8 mouse cellular contexts compared by ENCODE assay signal in the genomic region with DNA sequence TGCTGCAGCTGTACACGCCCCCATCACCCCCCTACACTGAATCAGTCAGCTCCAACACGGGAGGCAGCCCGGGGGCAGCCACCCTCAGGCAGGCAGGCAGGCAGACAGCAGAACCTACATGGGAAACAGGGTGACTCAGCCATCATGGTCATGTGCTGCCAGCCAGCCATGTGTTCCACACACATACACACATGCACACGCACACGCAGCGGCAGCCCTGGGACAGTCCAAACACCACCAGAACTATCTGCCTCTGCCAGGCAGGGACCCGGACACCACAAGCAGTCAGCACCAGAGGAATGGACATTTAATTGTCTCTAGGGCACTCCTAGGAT. TPM values are rescaled to one million over a fixed set of nuclear protein-coding genes. Genes with fewer than 3 reads are reported as not detected.
A peak's percentile ranks its signal among the peaks of the same experiment; 100 is the strongest.
DNase-seq lines count a peak whose midpoint lies in the region; ATAC-seq and TF ChIP-seq lines count a peak whose summit lies in the region.

No protein-coding gene starts in this region.

- H3K9ac ChIP-seq in forebrain, embryonic 11.5 days (ENCODE audit: low read length) = no peak overlapping the region
- peak overlapping the region; percentile 94; the same call in 1 of the 2 replicates for H3K9ac ChIP-seq in neural tube, embryonic 13.5 days

- DNase-seq in forebrain, embryonic 11.5 days (ENCODE audit: low spot score) = peak; percentile 47
- DNase-seq in layer of hippocampus, postnatal 36 days = peak; percentile 68 to 69
- no peak for DNase-seq in cerebellum, adult 9-10 months
- no peak for DNase-seq in c-Kit-positive CD71-positive TER-119-positive erythroid progenitor cells, embryonic 14.5 days (ENCODE audit: low spot score)
- DNase-seq in cerebellum, adult 2 months = no peak

- peaks cover 65% of the 10 kb centered on the region for H3K36me3 ChIP-seq in megakaryocyte, embryonic 14.5 days (replicated peaks; ENCODE audit: low read length)
- no peaks in the 10 kb centered on the region for H3K36me3 ChIP-seq in forebrain, embryonic 11.5 days (ENCODE audit: control insufficient read depth, insufficient read depth, low read length)
- peaks cover 11% of the 10 kb centered on the region; the same call in 1 of the 2 replicates for H3K36me3 ChIP-seq in neural tube, embryonic 13.5 days

- H3K27me3 ChIP-seq in megakaryocyte, embryonic 14.5 days (replicated peaks) = no peaks in the 10 kb centered on the region
- no peaks in the 10 kb centered on the region for H3K27me3 ChIP-seq in forebrain, embryonic 11.5 days (ENCODE audit: control insufficient read depth, insufficient read depth, low read length)
- H3K27me3 ChIP-seq in neural tube, embryonic 13.5 days = no peaks in the 10 kb centered on the region
- H3K27me3 ChIP-seq in cerebellum, adult 2 months (ENCODE audit: control insufficient read depth, insufficient read depth, low read length) = no peaks in the 10 kb centered on the region

- no peak overlapping the region for H3K27ac ChIP-seq in forebrain, embryonic 11.5 days (ENCODE audit: low read depth, low read length)
- no peak overlapping the region for H3K27ac ChIP-seq in neural tube, embryonic 13.5 days (replicated peaks)
- no peak overlapping the region for H3K27ac ChIP-seq in cerebellum, adult 2 months (ENCODE audit: insufficient read depth, low read length)

- peak overlapping the region; percentile 99 for H3K4me3 ChIP-seq in megakaryocyte, embryonic 14.5 days (replicated peaks)
- H3K4me3 ChIP-seq in forebrain, embryonic 11.5 days (ENCODE audit: low read depth, low read length) = no peak overlapping the region
- no peak overlapping the region for H3K4me3 ChIP-seq in neural tube, embryonic 13.5 days
- H3K4me3 ChIP-seq in cerebellum, adult 2 months (replicated peaks; ENCODE audit: insufficient read depth, low read depth, low read length) = no peak overlapping the region

- H3K4me2 ChIP-seq in forebrain, embryonic 11.5 days (ENCODE audit: low read depth, low read length, severe bottlenecking) = no peak overlapping the region
- peak overlapping the region; percentile 77 for H3K4me2 ChIP-seq in neural tube, embryonic 13.5 days

- no peak for TF ChIP-seq POLR2A in cerebellum, adult 2 months (IDR thresholded peaks at IDR 0.05; ENCODE audit: borderline replicate concordance, insufficient read depth, low read length)

- H3K4me1 ChIP-seq in megakaryocyte, embryonic 14.5 days = peaks cover 88% of the 10 kb centered on the region
- H3K4me1 ChIP-seq in forebrain, embryonic 11.5 days (replicated peaks; ENCODE audit: control insufficient read depth, insufficient read depth, low read length) = peaks cover 12% of the 10 kb centered on the region; the same call in 1 of the 2 replicates
- H3K4me1 ChIP-seq in neural tube, embryonic 13.5 days (replicated peaks) = peaks cover 35% of the 10 kb centered on the region
- H3K4me1 ChIP-seq in cerebellum, adult 2 months (ENCODE audit: control insufficient read depth, insufficient read depth, low read length) = peaks cover 11% of the 10 kb centered on the region

- TF ChIP-seq CTCF in cerebellum, adult 2 months (IDR thresholded peaks at IDR 0.05; ENCODE audit: borderline replicate concordance, insufficient read depth, low read depth, low read length) = no peak

- H3K9me3 ChIP-seq in megakaryocyte, embryonic 14.5 days = no peaks in the 10 kb centered on the region
- no peaks in the 10 kb centered on the region for H3K9me3 ChIP-seq in forebrain, embryonic 11.5 days (ENCODE audit: control insufficient read depth, low read length)
- no peaks in the 10 kb centered on the region for H3K9me3 ChIP-seq in neural tube, embryonic 13.5 days

- WGBS in forebrain, embryonic 11.5 days = 89% methylated on average over 7 of the region's 7 CpGs
- 84% methylated on average over 7 of the region's 7 CpGs for WGBS in neural tube, embryonic 13.5 days
- 78% methylated on average over 7 of the region's 7 CpGs for WGBS in cerebellum, adult 2 months

- no peak for ATAC-seq in megakaryocyte, adult 5-6 weeks (ENCODE audit: poor library complexity, severe bottlenecking)
- no peak for ATAC-seq in forebrain, embryonic 11.5 days (replicated peaks; ENCODE audit: low FRiP score)
- ATAC-seq in neural tube, embryonic 13.5 days (ENCODE audit: low read depth) = no peak

RNA-seq across cellular contexts. Expression of gene Sh3bgrl3, which starts 1.5 kb away (rescaled TPM):
- 1,646 and 1,679 TPM in 2 replicates for polyA plus RNA-seq in megakaryocyte, embryonic 14.5 days (2012; ENCODE audit: insufficient read depth, low replicate concordance)
- 1,305 and 1,385 TPM in 2 replicates for total RNA-seq in megakaryocyte, adult 5-6 weeks (2015)
- total RNA-seq in megakaryocyte, adult 5-6 weeks (2017) = 523 and 622 TPM in 2 replicates
- 264 and 278 TPM in 2 replicates for polyA plus RNA-seq in forebrain, embryonic 11.5 days (2014; fragmentation: Nextera tagmentation; extraction: Ambion mirVana)
- total RNA-seq in layer of hippocampus, postnatal 36 days (2021) = 100 to 1,000 TPM; 234 to 264 TPM
- polyA plus RNA-seq in neural tube, embryonic 13.5 days (2015; fragmentation: Nextera tagmentation; extraction: Ambion mirVana) = 384 and 425 TPM in 2 replicates
- polyA plus RNA-seq in cerebellum, adult 2 months (2012; rRNA removed) = 238 and 258 TPM in 2 replicates

RNA-seq across cellular contexts. Expression of gene Ubxn11, which starts 24.7 kb away (rescaled TPM):
- 69.8 and 175 TPM in 2 replicates for polyA plus RNA-seq in megakaryocyte, embryonic 14.5 days (2012; ENCODE audit: insufficient read depth, low replicate concordance)
- total RNA-seq in megakaryocyte, adult 5-6 weeks (2015) = 0.89 and 1.8 TPM in 2 replicates
- 1.7 and 2.9 TPM in 2 replicates for total RNA-seq in megakaryocyte, adult 5-6 weeks (2017)
- 6.6 and 7.0 TPM in 2 replicates for polyA plus RNA-seq in forebrain, embryonic 11.5 days (2014; fragmentation: Nextera tagmentation; extraction: Ambion mirVana)
- total RNA-seq in layer of hippocampus, postnatal 36 days (2021) = 10 to 100 TPM; 32.8 to 34.7 TPM
- 10.3 and 10.4 TPM in 2 replicates for polyA plus RNA-seq in neural tube, embryonic 13.5 days (2015; fragmentation: Nextera tagmentation; extraction: Ambion mirVana)
- polyA plus RNA-seq in cerebellum, adult 2 months (2012; rRNA removed) = 14.8 and 15.0 TPM in 2 replicates

RNA-seq across cellular contexts. Expression of gene Cd52, which starts 32.2 kb away (rescaled TPM):
- 77.0 and 307 TPM in 2 replicates for polyA plus RNA-seq in megakaryocyte, embryonic 14.5 days (2012; ENCODE audit: insufficient read depth, low replicate concordance)
- total RNA-seq in megakaryocyte, adult 5-6 weeks (2015) = 2,426 and 2,524 TPM in 2 replicates
- total RNA-seq in megakaryocyte, adult 5-6 weeks (2017) = 3,236 and 3,524 TPM in 2 replicates
- polyA plus RNA-seq in forebrain, embryonic 11.5 days (2014; fragmentation: Nextera tagmentation; extraction: Ambion mirVana) = 2.5 and 2.6 TPM in 2 replicates
- 1 to 10 TPM in 1 of 2 experiments, not detected in 1; 1.1 TPM for total RNA-seq in layer of hippocampus, postnatal 36 days (2021)
- 3.1 and 5.1 TPM in 2 replicates for polyA plus RNA-seq in neural tube, embryonic 13.5 days (2015; fragmentation: Nextera tagmentation; extraction: Ambion mirVana)
- 2.6 and 2.8 TPM in 2 replicates for polyA plus RNA-seq in cerebellum, adult 2 months (2012; rRNA removed)

RNA-seq across cellular contexts. Expression of gene Cep85, which starts 59.8 kb away (rescaled TPM):
- polyA plus RNA-seq in megakaryocyte, embryonic 14.5 days (2012; ENCODE audit: insufficient read depth, low replicate concordance) = 10.9 and 19.9 TPM in 2 replicates
- total RNA-seq in megakaryocyte, adult 5-6 weeks (2015) = 11.4 and 20.6 TPM in 2 replicates
- 17.7 TPM in 2 replicates for total RNA-seq in megakaryocyte, adult 5-6 weeks (2017)
- polyA plus RNA-seq in forebrain, embryonic 11.5 days (2014; fragmentation: Nextera tagmentation; extraction: Ambion mirVana) = 30.1 and 33.8 TPM in 2 replicates
- total RNA-seq in layer of hippocampus, postnatal 36 days (2021) = 10 to 100 TPM; 16.1 to 17.5 TPM
- polyA plus RNA-seq in neural tube, embryonic 13.5 days (2015; fragmentation: Nextera tagmentation; extraction: Ambion mirVana) = 21.2 and 22.6 TPM in 2 replicates
- polyA plus RNA-seq in cerebellum, adult 2 months (2012; rRNA removed) = 24.8 and 25.2 TPM in 2 replicates

Comparison
In these comparisons a context has a peak if more than half of its experiments do, and no peak if none do; other contexts are left out.
1. DNase-seq: peak in forebrain, embryonic 11.5 days (single experiment) and layer of hippocampus, postnatal 36 days (2 of 2); none in cerebellum, adult 9-10 months (single experiment), c-Kit-positive CD71-positive TER-119-positive erythroid progenitor cells, embryonic 14.5 days (single experiment) and cerebellum, adult 2 months (0 of 2).
2. RNA of gene Cd52, which starts 32.2 kb away (polyA plus RNA-seq): 77.0 to 307 TPM in megakaryocyte, embryonic 14.5 days; 3.1 to 5.1 TPM in neural tube, embryonic 13.5 days, 2.6 to 2.8 TPM in cerebellum, adult 2 months and 2.5 to 2.6 TPM in forebrain, embryonic 11.5 days; every median in the first group is over 10 times any median in the second.